8 mouse cellular contexts compared by ENCODE assay signal in genomic region chr2:167544004-167544356, GRCm38 (mm10). TPM values are rescaled to one million over a fixed set of nuclear protein-coding genes. Genes with fewer than 3 reads are reported as not detected.
A peak's percentile ranks its signal among the peaks of the same experiment; 100 is the strongest.
DNase-seq lines count a peak whose midpoint lies in the region; ATAC-seq lines count a peak whose summit lies in the region.

No protein-coding gene starts in this region.

- H3K9ac ChIP-seq in hindbrain, embryonic 13.5 days = peak overlapping the region; percentile 1; the same call in 1 of the 2 replicates

- H3K9me3 ChIP-seq in hindbrain, embryonic 13.5 days = no peaks in the 10 kb centered on the region

- peaks cover 38% of the 10 kb centered on the region for H3K27me3 ChIP-seq in hindbrain, embryonic 13.5 days

- peak; percentile 96 for DNase-seq in heart, adult 11 months
- no peak for DNase-seq in heart, postnatal 25 days (ENCODE audit: low spot score)
- DNase-seq in embryo, embryonic 10 days (ENCODE audit: low spot score) = peak; percentile 61
- peak; percentile 83 for DNase-seq in lung, postnatal 10 days
- no peak for DNase-seq in cerebellum, postnatal 4 days (ENCODE audit: low spot score in 2 of 2)

- H3K4me3 ChIP-seq in hindbrain, embryonic 13.5 days = no peak overlapping the region

- intact Hi-C loops in heart, postnatal 25 days (cut with DNase I) = no loop called here

- peak overlapping the region; percentile 66 for H3K27ac ChIP-seq in hindbrain, embryonic 13.5 days

- WGBS in hindbrain, embryonic 13.5 days = 18% methylated on average over 4 of the region's 4 CpGs

- no peaks in the 10 kb centered on the region for H3K36me3 ChIP-seq in hindbrain, embryonic 13.5 days

- no peak for ATAC-seq in hindbrain, embryonic 13.5 days (ENCODE audit: low FRiP score)
- ATAC-seq in frontal cortex, adult (ENCODE audit: low TSS enrichment) = no peak
- no peak for ATAC-seq in erythroid progenitor cell, adult 5-6 weeks (replicated peaks; ENCODE audit: low FRiP score, poor library complexity, severe bottlenecking)

- no peak overlapping the region for H3K4me2 ChIP-seq in hindbrain, embryonic 13.5 days

- H3K4me1 ChIP-seq in hindbrain, embryonic 13.5 days (replicated peaks) = peaks cover 42% of the 10 kb centered on the region

RNA-seq across cellular contexts. Expression of gene Snai1, which starts 6.0 kb away (rescaled TPM):
- 1 to 10 TPM; 2.0 to 2.8 TPM for total RNA-seq in heart, postnatal 25 days (2021)
- 7.5 and 7.9 TPM in 2 replicates for polyA plus RNA-seq in hindbrain, embryonic 13.5 days (2015; fragmentation: Nextera tagmentation; extraction: Ambion mirVana)
- total RNA-seq in erythroid progenitor cell, adult 5-6 weeks (2015; ENCODE audit: low replicate concordance) = not detected in 2 replicates
- total RNA-seq in erythroid progenitor cell, adult 5-6 weeks (2017; ENCODE audit: low replicate concordance) = not detected in 2 replicates

RNA-seq across cellular contexts. Expression of gene Spata2, which starts 51.3 kb away (rescaled TPM):
- 10 to 100 TPM; 15.1 to 17.8 TPM for total RNA-seq in heart, postnatal 25 days (2021)
- 24.6 and 26.0 TPM in 2 replicates for polyA plus RNA-seq in hindbrain, embryonic 13.5 days (2015; fragmentation: Nextera tagmentation; extraction: Ambion mirVana)
- total RNA-seq in erythroid progenitor cell, adult 5-6 weeks (2015; ENCODE audit: low replicate concordance) = 7.5 and 8.6 TPM in 2 replicates
- total RNA-seq in erythroid progenitor cell, adult 5-6 weeks (2017; ENCODE audit: low replicate concordance) = 5.4 and 7.4 TPM in 2 replicates

RNA-seq across cellular contexts. Expression of gene Rnf114, which starts 51.5 kb away (rescaled TPM):
- 10 to 100 TPM; 57.2 to 61.3 TPM for total RNA-seq in heart, postnatal 25 days (2021)
- polyA plus RNA-seq in hindbrain, embryonic 13.5 days (2015; fragmentation: Nextera tagmentation; extraction: Ambion mirVana) = 139 TPM in 2 replicates
- 24.1 and 33.5 TPM in 2 replicates for total RNA-seq in erythroid progenitor cell, adult 5-6 weeks (2015; ENCODE audit: low replicate concordance)
- 10.2 and 17.8 TPM in 2 replicates for total RNA-seq in erythroid progenitor cell, adult 5-6 weeks (2017; ENCODE audit: low replicate concordance)

Comparison
In these comparisons a context has a peak if more than half of its experiments do, and no peak if none do; other contexts are left out.
1. DNase-seq: peak in heart, adult 11 months (single experiment), embryo, embryonic 10 days (single experiment) and lung, postnatal 10 days (single experiment); none in heart, postnatal 25 days (single experiment) and cerebellum, postnatal 4 days (0 of 2).